Mouse (Mus musculus) right cerebral cortex, postnatal 10 days (tissue): ENCODE measurements around the gene Slfn1.
"Not testable (repeated sequence)": the region's sequence is repeated elsewhere in the genome, so short reads cannot be mapped to it uniquely, and the experiment has no call there.

Source experiments
- DNase-seq, 2 experiments: peaks; one replicate each; pipeline ENCODE4 v3.0.0; 2021; ENCODE audit warnings: low spot score in 2 of 2

Gene Slfn1

GRCm38 (mm10) chr11:83116597-83117227 lies at the start of gene Slfn1:
TSS of gene Slfn1 (plus strand) at chr11:83116849.
- DNase-seq: no peak

- no peak for DNase-seq
These were observed 48.5 kb upstream of the Slfn1 start for GRCm38 (mm10) chr11:83067982-83068694.

GRCm38 (mm10) chr11:83070321-83070970 lies 46.2 kb upstream of the Slfn1 start:
- no peak for DNase-seq

- peak; percentile 38 to 50 for DNase-seq
These were observed 38.8 kb upstream of the Slfn1 start for GRCm38 (mm10) chr11:83077714-83078422.

GRCm38 (mm10) chr11:83078423-83079140 lies 38.1 kb upstream of the Slfn1 start:
- DNase-seq: no peak

GRCm38 (mm10) chr11:83079487-83080199 lies 37.0 kb upstream of the Slfn1 start:
- DNase-seq: no peak

GRCm38 (mm10) chr11:83082741-83083473 lies 33.7 kb upstream of the Slfn1 start:
- DNase-seq: no peak

- DNase-seq: no peak
These were observed 32.5 kb upstream of the Slfn1 start for GRCm38 (mm10) chr11:83084161-83084560.

- no peak for DNase-seq
These were observed 31.9 kb upstream of the Slfn1 start for GRCm38 (mm10) chr11:83084761-83085160.

GRCm38 (mm10) chr11:83115138-83115537 lies 1.5 kb upstream of the Slfn1 start:
- DNase-seq: peak in 1 of 2 experiments; percentile 26

GRCm38 (mm10) chr11:83118056-83118455 lies 1.4 kb downstream of the Slfn1 start:
- no peak for DNase-seq

- DNase-seq: no peak
These were observed 4.6 kb downstream of the Slfn1 start for GRCm38 (mm10) chr11:83121131-83121685.

- no peak for DNase-seq
These were observed 6.5 kb downstream of the Slfn1 start for GRCm38 (mm10) chr11:83123198-83123597.

- no peak for DNase-seq
These were observed 8.3 kb downstream of the Slfn1 start for GRCm38 (mm10) chr11:83124906-83125305.

- DNase-seq: not testable (repeated sequence)
These were observed 9.0 kb downstream of the Slfn1 start for GRCm38 (mm10) chr11:83125633-83126032.

- not testable (repeated sequence) for DNase-seq
These were observed 20.6 kb downstream of the Slfn1 start for GRCm38 (mm10) chr11:83137253-83137652.

GRCm38 (mm10) chr11:83148939-83149338 lies 32.3 kb downstream of the Slfn1 start:
- not testable (repeated sequence) for DNase-seq
